8 mouse cellular contexts compared by ENCODE assay signal in the genomic region with DNA sequence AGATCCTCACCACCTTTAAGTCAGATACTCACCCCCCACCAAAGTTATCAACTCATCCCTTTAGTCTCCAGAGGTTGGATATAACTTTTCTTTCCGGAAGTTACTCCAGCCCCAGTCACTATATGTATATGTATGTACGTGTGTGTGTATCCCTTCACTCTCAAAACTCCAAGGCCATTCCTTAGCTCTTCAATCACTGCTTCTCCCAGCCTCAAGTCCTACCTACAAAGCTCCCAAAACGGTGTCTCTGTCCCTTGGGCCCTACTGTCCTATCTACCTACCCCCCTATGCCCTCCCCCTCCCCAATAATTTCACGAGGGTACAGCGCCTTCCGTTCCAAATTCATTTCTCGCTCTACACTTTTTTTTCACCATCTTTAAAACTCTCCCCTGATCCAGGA. TPM values are rescaled to one million over a fixed set of nuclear protein-coding genes. Genes with fewer than 3 reads are reported as not detected.
DNase-seq lines count a peak whose midpoint lies in the region; ATAC-seq and TF ChIP-seq lines count a peak whose summit lies in the region.

No protein-coding gene starts in this region.

- intact Hi-C loops in heart, postnatal 10 days (cut with DNase I), result no loop called here

- ATAC-seq in heart, embryonic 14.5 days (ENCODE audit: insufficient number of reproducible peaks, insufficient read depth, low FRiP score, low read depth), result no peak
- ATAC-seq in hindbrain, embryonic 11.5 days (ENCODE audit: low FRiP score), result peak; percentile 29; the same call in 1 of the 2 replicates
- peak; percentile 7; the same call in 1 of the 2 replicates for ATAC-seq in midbrain, embryonic 12.5 days (ENCODE audit: low FRiP score, low read depth)

- peaks cover 18% of the 10 kb centered on the region for H3K36me3 ChIP-seq in heart, embryonic 14.5 days (ENCODE audit: control insufficient read depth, insufficient read depth, low read length)
- H3K36me3 ChIP-seq in ES-E14 (ENCODE audit: control insufficient read depth, insufficient read depth, low read length, poor library complexity, severe bottlenecking), result peaks cover 8% of the 10 kb centered on the region
- H3K36me3 ChIP-seq in hindbrain, embryonic 11.5 days (ENCODE audit: control insufficient read depth, insufficient read depth, low read length), result no peaks in the 10 kb centered on the region
- H3K36me3 ChIP-seq in midbrain, embryonic 12.5 days, result 0 out of 2 replicates have a peak, but pooled peaks cover 10% of the 10 kb centered on the region

- peak overlapping the region; percentile 90 to 95 for H3K27ac ChIP-seq in heart, embryonic 14.5 days (replicated peaks in 1 of 2; ENCODE audit: control insufficient read depth in 1 of 2, insufficient read depth in 1 of 2, low read depth in 2 of 2, low read length in 2 of 2)
- no peak overlapping the region for H3K27ac ChIP-seq in ES-E14 (ENCODE audit: insufficient read depth, low read depth, low read length, poor library complexity, severe bottlenecking)
- H3K27ac ChIP-seq in hindbrain, embryonic 11.5 days (ENCODE audit: low read depth, low read length), result no peak overlapping the region
- no peak overlapping the region for H3K27ac ChIP-seq in midbrain, embryonic 12.5 days (replicated peaks)

- H3K4me2 ChIP-seq in heart, embryonic 14.5 days (ENCODE audit: low read length), result peak overlapping the region; percentile 65
- peak overlapping the region; percentile 51 for H3K4me2 ChIP-seq in hindbrain, embryonic 11.5 days (replicated peaks; ENCODE audit: low read depth, low read length)
- peak overlapping the region; percentile 61 for H3K4me2 ChIP-seq in midbrain, embryonic 12.5 days (replicated peaks)

- 22% methylated on average over 7 of the region's 7 CpGs for WGBS in heart, embryonic 14.5 days
- 19% methylated on average over 7 of the region's 7 CpGs for WGBS in hindbrain, embryonic 11.5 days
- 16% methylated on average over 7 of the region's 7 CpGs for WGBS in midbrain, embryonic 12.5 days

- H3K9me3 ChIP-seq in heart, embryonic 14.5 days (ENCODE audit: control insufficient read depth, low read length), result no peaks in the 10 kb centered on the region
- H3K9me3 ChIP-seq in ES-E14 (ENCODE audit: control insufficient read depth, insufficient read depth, low read depth, low read length), result no peaks in the 10 kb centered on the region
- H3K9me3 ChIP-seq in hindbrain, embryonic 11.5 days (ENCODE audit: control insufficient read depth, low read length), result no peaks in the 10 kb centered on the region
- no peaks in the 10 kb centered on the region for H3K9me3 ChIP-seq in midbrain, embryonic 12.5 days

- H3K4me3 ChIP-seq in heart, embryonic 14.5 days (ENCODE audit: control insufficient read depth in 1 of 2, insufficient read depth in 1 of 2, low read depth in 1 of 2, low read length in 2 of 2), result peak overlapping the region; percentile 61 to 94
- H3K4me3 ChIP-seq in ES-E14 (ENCODE audit: insufficient read depth in 1 of 2, low read depth in 1 of 2, low read length in 2 of 2, poor library complexity in 1 of 2, severe bottlenecking in 1 of 2), result peak overlapping the region; percentile 79 to 97
- peak overlapping the region; percentile 42 for H3K4me3 ChIP-seq in hindbrain, embryonic 11.5 days (ENCODE audit: low read depth, low read length)
- H3K4me3 ChIP-seq in midbrain, embryonic 12.5 days, result peak overlapping the region; percentile 65

- in situ Hi-C loops in ES-E14 (cut with MboI; ENCODE audit: low sequenced_read_pairs in 2 of 2, unreplicated experiment in 2 of 2), result no loop called here

- DNase-seq in heart, postnatal 10 days, result no peak
- DNase-seq in ES-E14 (ENCODE audit: low read depth, low spot score), result no peak
- peak; percentile 10 for DNase-seq in hindbrain, embryonic 11.5 days (ENCODE audit: low spot score)
- DNase-seq in spleen, postnatal 14 days (ENCODE audit: low spot score in 2 of 2), result no peak
- DNase-seq in layer of hippocampus, postnatal 36 days, result no peak
- DNase-seq in frontal cortex, postnatal 10 days (ENCODE audit: low spot score in 2 of 2), result no peak

- peaks cover 0 to 1% of the 10 kb centered on the region in 2 experiments; a peak in 1 of 4 replicates for H3K4me1 ChIP-seq in heart, embryonic 14.5 days (ENCODE audit: control insufficient read depth in 2 of 2, insufficient read depth in 2 of 2, low read length in 2 of 2)
- no peaks in the 10 kb centered on the region; a peak in 1 of 4 replicates for H3K4me1 ChIP-seq in ES-E14 (ENCODE audit: control insufficient read depth in 2 of 2, insufficient read depth in 2 of 2, low read length in 2 of 2, poor library complexity in 1 of 2)
- H3K4me1 ChIP-seq in hindbrain, embryonic 11.5 days (replicated peaks; ENCODE audit: control insufficient read depth, insufficient read depth, low read length), result no peaks in the 10 kb centered on the region
- H3K4me1 ChIP-seq in midbrain, embryonic 12.5 days, result peaks cover 3% of the 10 kb centered on the region; the same call in 1 of the 2 replicates

- peak overlapping the region; percentile 80 for H3K9ac ChIP-seq in heart, embryonic 14.5 days (ENCODE audit: low read length)
- peak overlapping the region; percentile 96 for H3K9ac ChIP-seq in ES-E14 (ENCODE audit: insufficient read depth, low read depth, low read length, poor library complexity, severe bottlenecking)
- H3K9ac ChIP-seq in hindbrain, embryonic 11.5 days (ENCODE audit: low read depth, low read length), result peak overlapping the region; percentile 39
- peak overlapping the region; percentile 65 for H3K9ac ChIP-seq in midbrain, embryonic 12.5 days (replicated peaks)

- H3K27me3 ChIP-seq in heart, embryonic 14.5 days (ENCODE audit: control insufficient read depth, insufficient read depth, low read length), result no peaks in the 10 kb centered on the region
- no peaks in the 10 kb centered on the region for H3K27me3 ChIP-seq in hindbrain, embryonic 11.5 days (ENCODE audit: control insufficient read depth, insufficient read depth, low read length)
- H3K27me3 ChIP-seq in midbrain, embryonic 12.5 days, result no peaks in the 10 kb centered on the region

TF ChIP-seq in ES-E14, 5 proteins besides CTCF, POLR2A, EP300 and RAD21:
- TF ChIP-seq CHD2 (IDR thresholded peaks at IDR 0.05; ENCODE audit: low read depth, low read length) (no peak), ZC3H11A (IDR thresholded peaks at IDR 0.05; ENCODE audit: borderline replicate concordance, low read depth, low read length) (no peak), MAFK (IDR thresholded peaks at IDR 0.05; ENCODE audit: insufficient read depth, low read depth, low read length) (no peak), ZNF384 (IDR thresholded peaks at IDR 0.05; ENCODE audit: low read depth, low read length) (no peak), HCFC1 (IDR thresholded peaks at IDR 0.05; ENCODE audit: borderline replicate concordance, insufficient read depth, low read length) (no peak)

RNA-seq across cellular contexts. Expression of a gene that starts 0.8 kb away (rescaled TPM):
- polyA plus RNA-seq in heart, embryonic 14.5 days (2014; fragmentation: Nextera tagmentation; extraction: Ambion mirVana), result 181 and 187 TPM in 2 replicates
- 100 to 1,000 TPM; 154 to 161 TPM for total RNA-seq in heart, postnatal 10 days (2021)
- total RNA-seq in ES-E14 (2012; rRNA removed), result 33.1 and 34.0 TPM in 2 replicates
- 92.4 and 96.6 TPM in 2 replicates for polyA plus RNA-seq in hindbrain, embryonic 11.5 days (2014; fragmentation: Nextera tagmentation; extraction: Ambion mirVana)
- 66.9 and 68.4 TPM in 2 replicates for polyA plus RNA-seq in midbrain, embryonic 12.5 days (2016; fragmentation: Nextera tagmentation; extraction: Ambion mirVana)
- total RNA-seq in layer of hippocampus, postnatal 36 days (2021), result 10 to 100 TPM; 67.3 to 71.6 TPM

Comparison
In these comparisons a context has a peak if more than half of its experiments do, and no peak if none do; other contexts are left out.
1. H3K27ac ChIP-seq: peak in heart, embryonic 14.5 days (2 of 2); none in ES-E14 (single experiment), hindbrain, embryonic 11.5 days (single experiment) and midbrain, embryonic 12.5 days (single experiment).
2. H3K9ac ChIP-seq: peak in every context shown above with its lines; median percentile 96 in ES-E14; 80 in heart, embryonic 14.5 days; 65 in midbrain, embryonic 12.5 days; 39 in hindbrain, embryonic 11.5 days.
3. Peak in every context shown above with its lines, with median percentiles within 50 percentile points of each other: H3K4me2 ChIP-seq and H3K4me3 ChIP-seq.